Mouse (Mus musculus) CD4-positive, CD25-positive, alpha-beta regulatory T cell, adult 2 months (primary cell): ENCODE data around the gene Gm47996.
"Not testable (repeated sequence)": the region's sequence is repeated elsewhere in the genome, so short reads cannot be mapped to it uniquely, and the experiment has no call there.

Experiments used
- DNase-seq: peaks from one replicate; pipeline ENCODE4 v3.0.0-alpha.2; 2012; ENCODE audit warnings: low read depth, low spot score

Gene Gm47996

GRCm38 (mm10) chr1:151209824-151210355 is at the start of gene Gm47996:
Gene Gm47996 (plus strand): TSS chr1:151210131.
- not testable (repeated sequence) for DNase-seq

- no peak for DNase-seq
Measured at GRCm38 (mm10) chr1:151166031-151166430, 43.9 kb upstream of the Gm47996 start.

GRCm38 (mm10) chr1:151167297-151168047 is 42.5 kb upstream of the Gm47996 start:
- DNase-seq, result no peak

- no peak for DNase-seq
Measured at GRCm38 (mm10) chr1:151168637-151169036, 41.3 kb upstream of the Gm47996 start.

GRCm38 (mm10) chr1:151171572-151172461 is 38.1 kb upstream of the Gm47996 start:
- no peak for DNase-seq

- peak; percentile 80 for DNase-seq
Measured at GRCm38 (mm10) chr1:151177030-151177936, 32.6 kb upstream of the Gm47996 start.

- no peak for DNase-seq
Measured at GRCm38 (mm10) chr1:151177937-151178271, 32.0 kb upstream of the Gm47996 start.

- DNase-seq, result no peak
Measured at GRCm38 (mm10) chr1:151178505-151179083, 31.3 kb upstream of the Gm47996 start.

- no peak for DNase-seq
Measured at GRCm38 (mm10) chr1:151180167-151180566, 29.8 kb upstream of the Gm47996 start.

DNA sequence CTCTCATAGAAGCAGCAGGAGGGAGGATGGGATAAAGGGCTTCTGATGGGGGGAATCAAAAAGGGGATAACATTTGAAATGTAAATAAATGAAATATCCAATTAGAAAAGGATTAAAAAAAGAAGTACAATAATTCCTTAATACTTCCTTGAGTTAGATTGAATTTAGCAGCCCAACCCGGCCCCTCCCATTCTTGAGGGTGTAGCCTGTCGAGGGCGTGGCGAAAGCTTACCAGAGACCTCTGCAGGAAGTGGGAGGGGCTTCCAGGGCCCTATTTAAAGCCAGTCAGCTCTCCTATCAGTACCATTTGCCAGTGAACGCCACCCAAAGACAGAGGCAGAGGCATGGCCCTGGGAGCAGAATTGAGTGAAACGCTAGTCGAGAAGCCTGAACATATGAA is 27.7 kb upstream of the Gm47996 start, which contains the start of gene Gm47985:
Gene Gm47985, plus strand, starts transcription at position 272 of the 400 bp plus-strand sequence.
- DNase-seq, result not testable (repeated sequence)

DNA sequence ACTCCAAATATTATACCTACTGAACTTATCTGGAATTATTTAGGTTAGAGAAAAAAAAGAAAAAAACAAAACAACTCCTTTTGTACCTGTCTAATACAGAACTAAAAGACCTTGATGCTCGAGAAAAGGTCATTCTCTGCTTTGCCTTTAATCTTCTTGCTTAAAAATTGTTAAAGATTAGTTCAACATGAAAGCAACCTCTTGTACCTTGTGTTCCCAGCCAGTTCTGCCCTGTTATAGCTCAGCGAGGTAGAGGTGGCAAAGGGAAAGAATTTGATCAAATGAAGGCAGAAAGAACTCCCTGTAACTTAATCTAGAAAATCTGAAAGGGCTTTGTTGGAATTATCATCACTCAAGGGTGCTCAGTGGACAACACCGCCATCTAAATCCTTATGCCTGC is 23.7 kb upstream of the Gm47996 start:
- DNase-seq, result not testable (repeated sequence)

- DNase-seq, result not testable (repeated sequence)
Measured at GRCm38 (mm10) chr1:151186879-151187424, 23.0 kb upstream of the Gm47996 start.

DNA sequence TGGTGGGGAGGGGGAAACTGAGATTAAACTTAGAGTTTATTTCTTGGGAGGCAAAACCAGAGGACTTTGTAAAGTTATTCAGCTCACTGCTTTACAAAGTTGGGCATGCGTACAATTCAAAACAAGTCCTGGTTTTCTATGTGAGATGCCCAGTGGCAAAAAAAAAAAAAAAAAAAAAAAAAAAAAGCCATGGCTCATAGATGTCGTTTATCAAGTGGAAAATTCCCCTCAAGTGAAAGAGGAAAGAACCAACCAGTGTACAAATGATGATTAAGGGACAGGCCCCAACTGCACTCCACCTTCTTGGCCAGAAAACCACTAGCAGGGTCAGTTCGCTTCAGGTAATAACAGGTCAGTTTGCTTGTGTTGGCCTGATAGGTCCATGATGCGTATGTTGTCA is 21.5 kb upstream of the Gm47996 start:
- no peak for DNase-seq

GRCm38 (mm10) chr1:151192075-151192474 is 17.9 kb upstream of the Gm47996 start, which contains the start of gene Gm8947:
Gene Gm8947 (plus strand): TSS chr1:151192376.
- not testable (repeated sequence) for DNase-seq

DNA sequence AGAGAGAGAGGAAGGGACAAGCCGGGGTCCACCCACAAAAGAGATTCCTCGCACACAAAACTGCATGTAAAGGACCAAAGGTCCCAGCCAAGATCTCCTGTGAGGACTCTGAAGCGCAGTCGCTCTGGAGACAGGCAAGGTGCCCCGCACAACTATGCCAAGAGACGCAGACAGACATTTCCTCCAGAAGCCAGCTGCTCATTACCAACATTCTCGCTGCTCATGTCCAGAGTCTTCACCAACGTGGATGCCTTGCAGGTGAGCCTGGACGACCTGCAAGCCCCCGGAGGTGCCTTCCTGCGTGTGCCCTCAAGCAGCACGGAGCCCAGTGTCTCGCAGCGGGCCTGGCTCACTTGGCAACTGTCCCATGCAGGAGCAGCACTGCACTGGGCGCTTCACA is 17.2 kb upstream of the Gm47996 start:
- not testable (repeated sequence) for DNase-seq

DNA sequence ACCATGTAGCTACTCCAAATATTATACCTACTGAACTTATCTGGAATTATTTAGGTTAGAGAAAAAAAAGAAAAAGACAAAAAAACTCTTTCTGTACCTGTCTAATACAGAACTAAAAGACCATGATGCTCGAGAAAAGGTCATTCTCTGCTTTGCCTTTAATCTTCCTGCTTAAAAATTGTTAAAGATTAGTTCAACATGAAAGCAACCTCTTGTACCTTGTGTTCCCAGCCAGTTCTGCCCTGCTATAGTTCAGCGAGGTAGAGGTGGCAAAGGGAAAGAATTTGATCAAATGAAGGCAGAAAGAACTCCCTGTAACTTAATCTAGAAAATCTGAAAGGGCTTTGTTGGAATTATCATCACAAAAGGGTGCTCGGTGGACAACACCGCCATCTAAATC is 13.9 kb upstream of the Gm47996 start:
- not testable (repeated sequence) for DNase-seq

GRCm38 (mm10) chr1:151196690-151197089 is 13.2 kb upstream of the Gm47996 start:
- not testable (repeated sequence) for DNase-seq

- DNase-seq, result peak; percentile 51
Measured at GRCm38 (mm10) chr1:151198120-151198519, 11.8 kb upstream of the Gm47996 start, which contains the start of gene Gm47995. Gene Gm47995 (plus strand): TSS chr1:151198448.

DNA sequence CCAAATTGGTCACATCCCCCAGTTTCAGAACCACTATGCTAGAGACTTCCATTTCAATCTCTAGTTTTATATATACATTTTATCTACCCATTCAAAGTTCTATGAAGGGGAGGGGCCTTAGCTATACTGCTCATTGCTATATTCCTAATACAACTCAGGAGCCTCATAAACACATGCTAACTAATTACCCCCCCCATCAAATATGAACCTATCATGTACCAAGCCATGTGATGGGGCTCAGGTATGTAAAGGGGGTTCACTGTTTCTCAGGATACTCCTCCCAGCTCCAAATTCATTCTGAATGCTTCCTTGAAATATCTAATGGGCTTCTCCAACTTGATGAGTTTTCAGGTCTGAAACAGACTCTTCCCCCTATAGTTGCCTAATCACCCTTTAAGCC is 9.3 kb upstream of the Gm47996 start:
- not testable (repeated sequence) for DNase-seq

- DNase-seq, result not testable (repeated sequence)
Measured at GRCm38 (mm10) chr1:151202771-151203170, 7.2 kb upstream of the Gm47996 start.
